Mouse (Mus musculus) heart, embryonic 13.5 days (tissue): ENCODE data around the gene Dgki. TPM values are rescaled to one million over a fixed set of nuclear protein-coding genes. Genes with fewer than 3 reads are reported as not detected.

ENCODE experiments used
- ATAC-seq: fragments of 200-750 bp; cut with Nextera tagmentation; 2 replicates; pipeline ENCODE4 v1.8.0; 2017; ENCODE audit warnings: moderate TSS enrichment; ENCODE audit not compliant: insufficient number of reproducible peaks, low FRiP score, low TSS enrichment; ENCODE audit errors: extremely low read depth
- H3K27ac ChIP-seq: fragments of 300-500 bp; sonication (generic); replicated peaks from 2 replicates; pipeline ENCODE4 v1.5.1; 2015; ENCODE audit warnings: moderate library complexity, mild to moderate bottlenecking, inconsistent platforms
- H3K27me3 ChIP-seq: fragments of 300-500 bp; sonication (generic); replicated peaks from 2 replicates; pipeline ENCODE4 v1.6.1; 2015; ENCODE audit warnings: mild to moderate bottlenecking, inconsistent platforms
- H3K36me3 ChIP-seq: fragments of 300-500 bp; sonication (generic); 2 replicates; pipeline ENCODE4 v1.6.1; 2015; ENCODE audit warnings: mild to moderate bottlenecking, inconsistent platforms
- H3K4me1 ChIP-seq: fragments of 300-500 bp; sonication (generic); 2 replicates; pipeline ENCODE4 v1.6.1; 2015; ENCODE audit warnings: inconsistent platforms
- H3K4me2 ChIP-seq: fragments of 300-500 bp; sonication (generic); 2 replicates; pipeline ENCODE4 v1.6.1; 2015; ENCODE audit warnings: inconsistent platforms, mild to moderate bottlenecking, moderate library complexity
- H3K4me3 ChIP-seq: fragments of 300-500 bp; sonication (generic); 2 replicates; pipeline ENCODE4 v1.5.1; 2015; ENCODE audit warnings: moderate library complexity, mild to moderate bottlenecking, inconsistent platforms
- H3K9ac ChIP-seq: fragments of 300-500 bp; sonication (generic); 2 replicates; pipeline ENCODE4 v1.6.1; 2015; ENCODE audit warnings: inconsistent platforms, mild to moderate bottlenecking, moderate library complexity
- H3K9me3 ChIP-seq: fragments of 300-500 bp; sonication (generic); 2 replicates; pipeline ENCODE4 v1.6.1; 2016; ENCODE audit warnings: inconsistent platforms
- WGBS: fragments of 180-500 bp; shearing (Covaris S2); methylation state at CpG from one replicate; pipeline ENCODE4 v1.1.7; 2015; ENCODE audit warnings: mixed read lengths; 5-methylcytosine and 5-hydroxymethylcytosine counted together
- polyA plus RNA-seq: library from polyadenylated mRNA; unstranded; fragments of >200 nt; fragmentation: Nextera tagmentation; extraction: Ambion mirVana; gene quantifications from 2 replicates; pipeline ENCODE4 v1.2.1, GENCODE M21; 2015

Dgki gene
- polyA plus RNA-seq, 1 experiment from 2014 or later: 0.63 TPM

- H3K36me3 ChIP-seq: no peaks in the 10 kb centered on the region
- no peak overlapping the region for H3K4me3 ChIP-seq
- 76% methylated on average over 5 of the region's 5 CpGs for WGBS
- no peaks in the 10 kb centered on the region for H3K9me3 ChIP-seq
- no peak overlapping the region for H3K27ac ChIP-seq
- peaks cover 17% of the 10 kb centered on the region for H3K4me1 ChIP-seq
- ATAC-seq: no peak
- no peak overlapping the region for H3K4me2 ChIP-seq
- no peaks in the 10 kb centered on the region for H3K27me3 ChIP-seq
- H3K9ac ChIP-seq: no peak overlapping the region
These were observed 457.7 kb downstream of the Dgki start for GRCm38 (mm10) chr6:36842101-36842922.

DNA sequence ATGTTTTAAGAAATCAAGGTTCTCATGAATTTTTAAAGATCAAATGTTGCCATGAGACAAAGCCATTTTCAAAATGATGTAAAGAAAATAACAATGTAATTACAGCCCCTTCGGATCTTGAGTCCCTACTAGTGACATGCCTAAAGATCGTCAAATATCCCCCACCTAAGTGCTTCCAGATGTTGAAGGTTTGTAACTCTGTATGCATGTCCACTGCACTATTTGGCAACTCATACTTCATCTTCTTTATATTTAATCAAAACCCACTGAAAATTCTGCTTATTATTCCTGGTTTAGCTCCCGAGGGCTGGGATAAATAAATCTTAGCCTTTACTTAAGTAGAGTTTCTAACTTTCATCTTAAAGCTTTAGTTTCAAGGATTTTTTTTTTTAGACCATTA lies 458.3 kb downstream of the Dgki start:
- no peaks in the 10 kb centered on the region for H3K9me3 ChIP-seq
- no peak overlapping the region for H3K4me2 ChIP-seq
- WGBS: 60% methylated on average over 3 of the region's 3 CpGs
- no peaks in the 10 kb centered on the region for H3K27me3 ChIP-seq
- ATAC-seq: no peak
- H3K4me1 ChIP-seq: peaks cover 17% of the 10 kb centered on the region
- no peaks in the 10 kb centered on the region for H3K36me3 ChIP-seq
- no peak overlapping the region for H3K27ac ChIP-seq
- H3K9ac ChIP-seq: no peak overlapping the region
- H3K4me3 ChIP-seq: no peak overlapping the region

DNA sequence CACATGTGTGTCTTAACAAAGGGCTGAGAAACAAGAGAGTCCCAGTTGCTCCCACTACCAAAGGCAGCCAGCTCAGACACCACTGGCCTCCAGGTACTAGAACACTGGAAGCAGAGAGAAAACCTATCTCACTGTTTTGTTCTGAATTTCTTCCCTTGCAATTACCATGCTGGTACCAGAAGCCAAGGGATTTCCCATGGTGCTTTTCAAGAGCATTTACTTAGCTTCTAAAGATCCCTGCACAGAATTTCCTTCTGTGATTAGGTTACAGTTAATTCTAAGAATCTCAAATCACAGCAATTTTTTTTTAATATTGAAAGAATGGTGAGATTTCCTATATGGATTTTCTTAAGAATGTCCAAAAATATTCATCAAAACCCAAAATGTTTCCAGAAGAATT lies 458.8 kb downstream of the Dgki start:
- no peak for ATAC-seq
- no peaks in the 10 kb centered on the region for H3K27me3 ChIP-seq
- H3K4me2 ChIP-seq: no peak overlapping the region
- H3K4me1 ChIP-seq: peaks cover 17% of the 10 kb centered on the region
- no peaks in the 10 kb centered on the region for H3K36me3 ChIP-seq
- no peak overlapping the region for H3K27ac ChIP-seq
- H3K4me3 ChIP-seq: no peak overlapping the region
- H3K9me3 ChIP-seq: no peaks in the 10 kb centered on the region
- no peak overlapping the region for H3K9ac ChIP-seq

GRCm38 (mm10) chr6:36838747-36839146 lies 461.2 kb downstream of the Dgki start:
- ATAC-seq: no peak
- Histone ChIP-seq H3K4me1 (peaks cover 12% of the 10 kb centered on the region), H3K27ac (no peak overlapping the region), H3K9me3 (no peaks in the 10 kb centered on the region), H3K4me3 (no peak overlapping the region), H3K27me3 (no peaks in the 10 kb centered on the region), H3K36me3 (no peaks in the 10 kb centered on the region), H3K9ac (no peak overlapping the region), H3K4me2 (no peak overlapping the region)
- WGBS: 94% methylated on average over 1 of the region's 1 CpGs

DNA sequence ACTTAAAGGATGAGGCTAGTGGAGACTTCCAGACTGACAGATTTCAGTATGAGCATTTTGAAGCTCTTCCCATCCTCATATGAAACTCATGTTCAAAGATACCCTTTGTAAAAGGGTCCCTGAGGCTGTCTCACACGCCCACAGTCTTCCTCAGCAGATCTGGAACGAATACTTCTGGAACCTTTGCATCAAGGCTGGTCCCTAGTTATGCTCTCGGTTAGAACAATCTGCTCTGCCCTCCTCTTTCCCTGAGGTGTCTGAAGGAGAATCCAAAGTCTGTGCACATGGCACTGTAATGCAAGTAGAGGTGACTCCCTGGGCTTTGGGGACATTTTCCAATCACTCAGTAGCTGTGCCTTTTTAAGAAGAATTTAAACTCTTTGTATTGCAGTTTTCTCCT lies 464.6 kb downstream of the Dgki start:
- no peak overlapping the region for H3K27ac ChIP-seq
- H3K4me3 ChIP-seq: no peak overlapping the region
- 56% methylated on average over 3 of the region's 3 CpGs for WGBS
- no peak for ATAC-seq
- no peaks in the 10 kb centered on the region for H3K4me1 ChIP-seq
- no peak overlapping the region for H3K9ac ChIP-seq
- H3K9me3 ChIP-seq: no peaks in the 10 kb centered on the region
- no peaks in the 10 kb centered on the region for H3K27me3 ChIP-seq
- no peaks in the 10 kb centered on the region for H3K36me3 ChIP-seq
- H3K4me2 ChIP-seq: no peak overlapping the region

DNA sequence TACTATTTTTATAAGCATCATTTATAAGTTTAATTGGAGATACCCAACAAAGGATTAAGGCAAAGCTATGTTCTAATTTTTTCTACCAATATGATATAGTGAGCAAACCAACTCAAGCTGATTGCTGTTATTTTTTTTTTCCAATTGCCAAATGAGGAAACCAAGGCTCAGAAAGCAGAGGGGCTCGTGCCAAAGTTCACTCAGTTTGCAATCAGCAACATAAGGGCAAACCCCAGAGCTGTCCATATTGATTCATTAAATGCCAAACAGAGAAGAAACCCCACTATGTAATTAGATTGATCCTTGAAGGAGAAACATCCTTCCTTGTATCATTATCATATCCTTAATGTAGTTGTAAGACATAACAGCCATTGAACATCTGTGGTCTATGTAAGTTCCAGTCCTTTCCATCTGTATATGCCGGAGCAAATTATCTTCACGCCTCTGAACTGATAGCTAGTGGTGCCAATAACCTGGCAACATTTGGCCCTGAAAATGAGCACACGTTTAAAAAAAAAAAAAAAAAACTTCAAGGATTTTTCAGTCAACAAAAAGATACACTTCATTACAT lies 465.2 kb downstream of the Dgki start:
- no peak overlapping the region for H3K4me3 ChIP-seq
- no peaks in the 10 kb centered on the region for H3K27me3 ChIP-seq
- ATAC-seq: no peak
- WGBS: 64% methylated on average over 4 of the region's 4 CpGs
- H3K9ac ChIP-seq: no peak overlapping the region
- no peaks in the 10 kb centered on the region for H3K36me3 ChIP-seq
- 0 out of 2 replicates have a peak, but pooled peaks cover 3% of the 10 kb centered on the region for H3K4me1 ChIP-seq
- no peaks in the 10 kb centered on the region for H3K9me3 ChIP-seq
- no peak overlapping the region for H3K4me2 ChIP-seq
- H3K27ac ChIP-seq: no peak overlapping the region

DNA sequence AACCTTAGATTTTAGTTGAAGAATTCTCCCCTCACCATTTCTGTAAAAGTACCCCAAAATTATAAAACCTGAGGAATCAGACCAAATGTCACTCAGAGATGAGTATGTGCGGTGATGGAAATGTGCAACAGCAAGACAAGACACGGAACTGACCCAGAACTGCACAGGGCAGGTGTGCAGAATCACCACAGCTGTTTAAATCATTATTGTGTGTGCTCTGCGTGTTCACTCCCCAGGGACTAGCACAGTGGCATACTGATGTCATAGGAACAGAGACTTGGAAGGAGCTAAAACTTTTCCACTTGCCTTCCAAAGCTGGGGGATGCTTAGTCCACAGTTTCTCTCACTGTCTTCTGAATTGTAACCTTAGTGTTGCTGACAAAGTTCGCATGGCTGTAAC lies 467.3 kb downstream of the Dgki start:
- Histone ChIP-seq H3K4me1 (0 out of 2 replicates have a peak, but pooled peaks cover 3% of the 10 kb centered on the region), H3K27ac (no peak overlapping the region), H3K27me3 (no peaks in the 10 kb centered on the region), H3K9me3 (no peaks in the 10 kb centered on the region), H3K4me2 (no peak overlapping the region), H3K9ac (no peak overlapping the region), H3K4me3 (no peak overlapping the region), H3K36me3 (no peaks in the 10 kb centered on the region)
- ATAC-seq: no peak
- 67% methylated on average over 4 of the region's 4 CpGs for WGBS

DNA sequence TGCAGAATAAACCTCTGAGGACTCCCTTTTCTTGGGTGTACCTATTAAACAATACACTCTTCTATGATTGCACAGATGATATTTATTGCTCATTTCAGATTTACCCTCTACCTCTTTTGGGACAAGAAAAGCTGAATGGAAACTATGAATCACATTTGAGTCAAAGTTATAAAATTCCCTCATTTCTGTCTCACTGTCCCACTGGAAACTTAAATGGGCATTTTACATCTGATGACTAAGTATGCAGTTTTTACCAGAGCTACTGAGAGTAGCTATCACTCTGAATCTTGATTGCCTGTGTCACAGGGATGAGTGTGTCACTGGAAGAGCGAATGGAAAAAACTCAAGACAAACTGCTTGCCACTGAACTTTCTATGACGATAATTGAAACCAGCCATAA lies 467.8 kb downstream of the Dgki start:
- Histone ChIP-seq H3K4me2 (no peak overlapping the region), H3K4me1 (0 out of 2 replicates have a peak, but pooled peaks cover 3% of the 10 kb centered on the region), H3K4me3 (no peak overlapping the region), H3K9me3 (no peaks in the 10 kb centered on the region), H3K9ac (no peak overlapping the region), H3K36me3 (no peaks in the 10 kb centered on the region), H3K27me3 (no peaks in the 10 kb centered on the region), H3K27ac (no peak overlapping the region)
- WGBS: 68% methylated on average over 2 of the region's 2 CpGs
- no peak for ATAC-seq

- no peaks in the 10 kb centered on the region for H3K36me3 ChIP-seq
- H3K9ac ChIP-seq: no peak overlapping the region
- H3K27me3 ChIP-seq: no peaks in the 10 kb centered on the region
- no peaks in the 10 kb centered on the region for H3K9me3 ChIP-seq
- WGBS: 67% methylated on average over 9 of the region's 9 CpGs
- 0 out of 2 replicates have a peak, but pooled peaks cover 3% of the 10 kb centered on the region for H3K4me1 ChIP-seq
- no peak for ATAC-seq
- no peak overlapping the region for H3K4me3 ChIP-seq
- H3K4me2 ChIP-seq: no peak overlapping the region
- H3K27ac ChIP-seq: no peak overlapping the region
These were observed 469.5 kb downstream of the Dgki start for GRCm38 (mm10) chr6:36830371-36830925.

GRCm38 (mm10) chr6:36819784-36820050 lies 480.3 kb downstream of the Dgki start:
- no peak overlapping the region for H3K9ac ChIP-seq
- no peak overlapping the region for H3K4me3 ChIP-seq
- H3K4me1 ChIP-seq: peaks cover 30% of the 10 kb centered on the region
- H3K27me3 ChIP-seq: no peaks in the 10 kb centered on the region
- no peak overlapping the region for H3K4me2 ChIP-seq
- no peak for ATAC-seq
- no peaks in the 10 kb centered on the region for H3K36me3 ChIP-seq
- peak overlapping the region; percentile 76 for H3K27ac ChIP-seq
- no peaks in the 10 kb centered on the region for H3K9me3 ChIP-seq

GRCm38 (mm10) chr6:36819019-36819783 lies 480.8 kb downstream of the Dgki start:
- Histone ChIP-seq H3K36me3 (no peaks in the 10 kb centered on the region), H3K9ac (no peak overlapping the region), H3K27me3 (no peaks in the 10 kb centered on the region), H3K4me1 (peaks cover 30% of the 10 kb centered on the region), H3K9me3 (no peaks in the 10 kb centered on the region), H3K4me3 (no peak overlapping the region), H3K4me2 (peak overlapping the region; percentile 21), H3K27ac (peak overlapping the region; percentile 76)
- peak; percentile 73 for ATAC-seq
- 36% methylated on average over 8 of the region's 8 CpGs for WGBS
